Mouse (Mus musculus) left cerebral cortex, postnatal 36 days (tissue): ENCODE measurements around the gene Ralgapa1. TPM values are rescaled to one million over a fixed set of nuclear protein-coding genes. Genes with fewer than 3 reads are reported as not detected.
"Not testable (repeated sequence)": the region's sequence is repeated elsewhere in the genome, so short reads cannot be mapped to it uniquely, and the experiment has no call there.

Experiments used
- DNase-seq, 2 experiments: peaks; one replicate each; pipeline ENCODE4 v3.0.0; 2021 to 2022; ENCODE audit warnings: low spot score in 2 of 2, mixed read lengths in 1 of 2
- intact Hi-C: fragments of 180-260 bp; cut with DNase I; formaldehyde crosslinking; loops from one replicate; pipeline ENCODE4 v1.15.1; 2025
- total RNA-seq, 2 experiments: library from RNA; stranded (reverse); gene quantifications; 2 replicates each; pipeline ENCODE4 v1.2.3; 2021

The Ralgapa1 gene
- total RNA-seq, 2 experiments from 2014 or later: 102 to 132 TPM

- intact Hi-C loops: loop anchor here (1.0 to 10.0 kb wide), 3 partner anchors 16 to 505 kb away; partner anchors contain the start of gene Brms1l
- DNase-seq: peak; percentile 50
Measured at GRCm38 (mm10) chr12:55820119-55820660, 777 bp downstream of the Ralgapa1 start.

GRCm38 (mm10) chr12:55816488-55816887, 4.5 kb downstream of the Ralgapa1 start:
- DNase-seq: no peak
- intact Hi-C loops: no loop called here

GRCm38 (mm10) chr12:55805035-55805434, 15.9 kb downstream of the Ralgapa1 start:
- DNase-seq: no peak

GRCm38 (mm10) chr12:55801131-55801530, 19.8 kb downstream of the Ralgapa1 start:
- intact Hi-C loops: no loop called here
- DNase-seq: no peak

More at GRCm38 (mm10) chr12:55805035-55805434, 15.9 kb downstream of the Ralgapa1 start:
- intact Hi-C loops: no loop called here

- DNase-seq: no peak
- intact Hi-C loops: no loop called here
Measured at GRCm38 (mm10) chr12:55800144-55800543, 20.8 kb downstream of the Ralgapa1 start.

GRCm38 (mm10) chr12:55798745-55799144, 22.2 kb downstream of the Ralgapa1 start:
- no peak for DNase-seq
- intact Hi-C loops: no loop called here

GRCm38 (mm10) chr12:55797103-55797502, 23.9 kb downstream of the Ralgapa1 start:
- intact Hi-C loops: no loop called here
- DNase-seq: no peak

GRCm38 (mm10) chr12:55794485-55794884, 26.5 kb downstream of the Ralgapa1 start:
- DNase-seq, intact Hi-C loops: not testable (repeated sequence)

GRCm38 (mm10) chr12:55785252-55785651, 35.7 kb downstream of the Ralgapa1 start:
- intact Hi-C loops: no loop called here
- no peak for DNase-seq

GRCm38 (mm10) chr12:55782662-55783061, 38.3 kb downstream of the Ralgapa1 start:
- intact Hi-C loops: no loop called here
- no peak for DNase-seq

- no peak for DNase-seq
- intact Hi-C loops: loop anchor here (5.0 kb wide), 1 partner anchor 44 kb away; the partner anchor contains the start of gene Ralgapa1
Measured at GRCm38 (mm10) chr12:55778301-55778700, 42.7 kb downstream of the Ralgapa1 start.

- no peak for DNase-seq
- intact Hi-C loops: loop anchor here (5.0 kb wide), 1 partner anchor 45 kb away; the partner anchor contains the start of gene Ralgapa1
Measured at GRCm38 (mm10) chr12:55777356-55777755, 43.6 kb downstream of the Ralgapa1 start.

- DNase-seq: no peak
- intact Hi-C loops: no loop called here
Measured at GRCm38 (mm10) chr12:55774316-55774715, 46.7 kb downstream of the Ralgapa1 start.

GRCm38 (mm10) chr12:55720319-55720718, 100.6 kb downstream of the Ralgapa1 start:
- intact Hi-C loops: loop anchor here (5.0 kb wide), 1 partner anchor 112 kb away; no protein-coding TSS in a partner anchor
- DNase-seq: no peak

- intact Hi-C loops: no loop called here
- no peak for DNase-seq
Measured at GRCm38 (mm10) chr12:55705881-55706280, 115.1 kb downstream of the Ralgapa1 start.

GRCm38 (mm10) chr12:55666699-55667098, 154.3 kb downstream of the Ralgapa1 start:
- peak; percentile 9 to 26 for DNase-seq
- intact Hi-C loops: no loop called here

GRCm38 (mm10) chr12:55663194-55663593, 157.8 kb downstream of the Ralgapa1 start:
- intact Hi-C loops: not testable (repeated sequence)

GRCm38 (mm10) chr12:55648011-55648525, 172.9 kb downstream of the Ralgapa1 start:
- intact Hi-C loops: no loop called here

More at GRCm38 (mm10) chr12:55663194-55663593, 157.8 kb downstream of the Ralgapa1 start:
- DNase-seq: not testable (repeated sequence)

GRCm38 (mm10) chr12:55626711-55627110, 194.3 kb downstream of the Ralgapa1 start:
- intact Hi-C loops: no loop called here
- DNase-seq: no peak

More at GRCm38 (mm10) chr12:55648011-55648525, 172.9 kb downstream of the Ralgapa1 start:
- no peak for DNase-seq

GRCm38 (mm10) chr12:55623254-55623653, 197.7 kb downstream of the Ralgapa1 start:
- intact Hi-C loops: no loop called here
- no peak for DNase-seq

GRCm38 (mm10) chr12:55622615-55623245, 198.2 kb downstream of the Ralgapa1 start:
- DNase-seq: no peak
- intact Hi-C loops: no loop called here
